Mouse (Mus musculus) heart, postnatal 4 days (tissue): ENCODE results near the gene Pnmal2. TPM values are rescaled to one million over a fixed set of nuclear protein-coding genes. Genes with fewer than 3 reads are reported as not detected.

ENCODE experiments used
- DNase-seq: peaks from one replicate; pipeline ENCODE4 v3.0.0; 2021
- total RNA-seq, 2 experiments: library from RNA; stranded (reverse); gene quantifications; 2 replicates each; pipeline ENCODE4 v1.2.3; 2021

Pnmal2 gene
- total RNA-seq, 2 experiments from 2014 or later: 6.3 to 7.3 TPM

DNA sequence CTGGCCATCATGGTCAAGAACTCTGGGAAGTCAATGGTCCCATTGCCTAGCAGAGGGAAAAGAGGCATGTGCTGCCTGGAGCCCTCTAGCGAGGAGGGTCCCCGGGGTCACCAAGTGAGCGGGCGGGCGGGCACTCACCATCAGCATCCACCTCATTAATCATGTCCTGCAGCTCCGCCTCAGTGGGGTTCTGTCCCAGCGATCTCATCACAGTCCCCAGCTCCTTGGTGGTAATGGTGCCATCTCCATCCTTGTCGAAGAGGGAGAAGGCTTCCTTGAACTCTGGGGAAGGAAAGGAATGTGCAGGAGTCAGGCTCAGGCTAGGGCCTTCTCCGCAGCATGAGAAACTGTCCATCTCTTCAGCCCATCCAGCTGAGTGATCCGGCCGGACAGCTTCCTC is 27.0 kb upstream of the Pnmal2 start:
- DNase-seq: no peak

DNA sequence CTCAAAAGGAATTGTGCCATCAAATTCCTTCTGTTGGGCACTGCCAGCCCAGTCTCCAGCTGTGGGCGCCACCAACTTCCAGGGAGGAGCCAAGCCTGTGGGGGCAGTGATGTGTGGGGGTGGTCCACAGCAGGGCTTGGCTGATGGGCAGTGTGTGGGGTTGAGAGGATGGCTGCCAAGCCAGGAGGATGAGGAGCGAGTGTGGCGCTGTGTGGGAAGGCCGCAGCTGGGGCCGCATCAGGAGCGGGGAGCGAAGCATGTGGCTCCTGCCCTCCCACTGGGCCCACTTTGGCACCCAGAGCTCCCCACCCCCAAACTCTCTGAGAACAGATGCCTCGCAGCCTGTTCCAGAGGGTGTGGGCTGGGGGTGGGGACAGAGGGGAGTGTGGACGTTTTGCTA is 26.5 kb upstream of the Pnmal2 start:
- no peak for DNase-seq

DNA sequence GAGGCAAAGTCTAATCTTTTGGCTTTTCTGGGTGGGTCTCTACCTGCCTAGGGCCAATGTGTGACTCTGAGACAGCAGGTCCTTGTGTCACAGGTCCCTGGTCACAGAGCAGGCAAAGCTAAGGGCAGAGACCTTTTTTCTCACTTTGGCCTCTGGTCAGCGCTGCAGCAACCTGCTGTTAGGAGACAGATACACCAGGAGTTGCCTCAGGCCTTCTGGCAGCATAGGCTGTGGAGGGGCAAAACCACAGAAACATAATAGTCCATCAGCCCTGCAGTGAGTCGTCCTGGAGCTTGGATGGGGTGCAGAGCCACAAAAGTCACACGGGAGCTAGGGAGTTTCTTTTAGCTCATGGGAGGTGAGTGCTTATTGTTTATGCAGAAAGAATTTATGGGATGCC is 25.8 kb upstream of the Pnmal2 start:
- no peak for DNase-seq

DNA sequence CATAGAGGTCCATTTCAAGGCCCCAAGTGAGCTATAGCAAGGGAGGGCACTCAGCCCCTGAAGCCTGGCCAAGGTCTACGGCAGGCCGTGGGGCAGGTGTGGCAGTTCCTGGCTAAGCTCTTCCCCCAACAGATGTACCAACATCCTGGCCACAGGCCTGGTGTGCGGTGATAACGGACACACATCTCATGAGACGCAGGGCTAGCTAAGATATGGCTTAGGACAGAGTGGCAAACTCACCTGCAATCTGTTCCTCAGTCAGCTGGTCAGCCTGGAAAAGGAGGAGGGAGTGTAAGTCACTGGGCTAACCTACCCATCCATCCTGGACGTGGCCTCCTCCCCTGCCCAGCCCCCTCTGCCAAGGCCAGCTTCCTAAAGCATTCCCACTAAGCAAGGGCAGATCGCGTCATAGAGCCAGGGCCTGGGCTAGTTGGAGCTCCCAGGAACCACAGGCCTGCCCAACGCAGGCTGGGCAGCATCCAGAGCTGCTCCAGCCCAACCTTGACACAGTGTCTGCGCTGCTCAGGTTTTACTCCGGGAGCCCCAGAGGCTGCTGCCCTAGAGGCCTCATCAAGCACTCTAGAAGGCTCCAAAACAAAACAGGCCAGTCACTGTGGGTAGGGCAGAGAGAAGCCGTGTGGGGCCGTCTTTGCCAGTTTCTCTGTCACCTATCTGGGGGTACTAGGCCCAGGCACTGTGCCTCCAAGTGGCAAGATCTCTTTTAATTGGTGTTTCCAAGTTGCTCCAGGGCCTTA is 24.9 kb upstream of the Pnmal2 start:
- no peak for DNase-seq

DNA sequence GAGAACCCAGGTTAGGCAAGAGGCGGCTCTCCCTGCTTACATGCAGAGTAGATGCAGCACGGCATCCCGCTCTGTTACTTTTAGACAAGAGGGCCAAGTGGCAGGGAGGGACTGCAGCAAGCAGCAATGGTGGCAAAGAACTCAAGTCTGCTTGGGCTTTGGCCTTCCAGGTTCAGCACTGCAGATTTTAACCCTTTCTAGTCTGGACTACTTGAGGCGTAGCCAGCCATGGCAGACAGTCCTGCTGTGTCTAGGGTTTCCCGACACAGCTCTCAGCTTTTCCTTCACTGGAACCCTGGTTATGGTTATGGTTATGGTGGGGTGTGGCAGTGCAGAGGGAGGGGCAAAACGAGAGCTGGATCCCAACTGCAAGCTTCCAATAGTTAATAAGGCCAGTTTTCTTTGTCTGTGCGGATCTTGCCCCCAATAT is 24.3 kb upstream of the Pnmal2 start:
- DNase-seq: no peak

DNA sequence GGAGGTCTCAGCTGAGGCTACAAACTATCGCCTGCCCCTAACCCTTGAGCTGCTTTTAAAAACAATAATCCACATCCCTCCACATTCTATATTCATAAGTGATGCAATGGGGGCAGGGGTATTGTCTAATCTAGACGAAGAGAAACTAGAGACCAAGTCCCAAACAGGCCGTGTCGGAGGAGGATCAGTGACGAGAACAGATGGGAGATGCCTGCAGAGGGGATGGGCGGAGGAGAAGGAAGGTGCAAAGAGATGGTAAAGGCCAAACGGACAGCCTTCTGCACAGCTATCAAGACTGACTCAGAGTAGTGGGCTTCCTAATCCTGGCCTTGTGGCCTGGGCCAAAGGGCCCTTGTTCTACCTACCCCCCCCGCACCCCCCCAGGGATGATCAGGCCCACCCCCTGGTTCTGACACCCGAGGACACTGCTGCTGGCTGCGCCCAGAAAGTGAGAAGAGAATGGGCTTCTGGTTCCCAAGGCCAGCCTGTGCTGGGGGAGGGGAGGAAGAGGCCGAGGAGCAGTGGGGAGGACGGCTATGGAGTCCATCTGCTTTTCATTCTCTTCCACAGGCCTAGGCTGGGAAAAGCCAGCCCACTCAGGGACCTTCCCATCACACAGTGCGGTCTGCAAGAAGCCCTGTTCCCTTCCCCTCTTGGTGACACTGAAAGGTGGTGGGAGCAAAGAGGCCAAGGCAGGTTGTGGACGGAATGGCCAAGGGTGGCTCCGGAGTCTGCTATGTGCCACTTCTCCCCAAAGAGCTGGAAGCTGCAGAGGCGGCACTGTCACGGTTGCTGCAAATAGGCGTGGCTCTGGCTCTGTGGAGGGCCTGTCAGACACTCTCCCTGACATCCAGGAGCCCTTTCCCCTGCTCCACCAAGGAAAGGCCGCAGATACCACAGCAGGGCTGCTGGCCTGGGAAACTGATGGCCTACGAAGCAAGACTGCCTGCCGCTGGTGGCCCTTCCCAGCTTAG is 23.4 kb upstream of the Pnmal2 start:
- no peak for DNase-seq

DNA sequence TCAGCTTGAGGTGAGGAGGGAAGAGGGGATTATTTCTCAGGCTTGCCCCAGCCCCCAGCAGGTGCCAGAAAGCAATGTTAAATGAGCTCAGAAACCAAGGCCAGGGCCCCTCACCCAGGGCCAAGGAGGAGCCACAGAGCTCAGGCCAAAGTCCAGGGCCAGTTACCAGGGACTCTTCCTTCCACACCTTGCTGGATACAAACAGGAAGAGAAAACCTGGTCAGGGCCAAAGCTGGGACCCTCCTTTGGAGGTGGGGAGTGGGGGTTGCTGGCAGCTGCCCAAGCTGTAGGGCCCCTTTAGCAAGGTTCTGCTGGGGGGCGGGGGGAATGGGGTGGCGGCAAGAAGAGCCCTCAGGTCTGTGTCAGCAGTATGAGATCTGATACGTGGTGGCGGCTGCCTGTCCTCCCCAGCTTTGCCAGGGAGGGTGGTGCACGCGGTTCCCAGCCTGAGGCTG is 22.6 kb upstream of the Pnmal2 start:
- no peak for DNase-seq

DNA sequence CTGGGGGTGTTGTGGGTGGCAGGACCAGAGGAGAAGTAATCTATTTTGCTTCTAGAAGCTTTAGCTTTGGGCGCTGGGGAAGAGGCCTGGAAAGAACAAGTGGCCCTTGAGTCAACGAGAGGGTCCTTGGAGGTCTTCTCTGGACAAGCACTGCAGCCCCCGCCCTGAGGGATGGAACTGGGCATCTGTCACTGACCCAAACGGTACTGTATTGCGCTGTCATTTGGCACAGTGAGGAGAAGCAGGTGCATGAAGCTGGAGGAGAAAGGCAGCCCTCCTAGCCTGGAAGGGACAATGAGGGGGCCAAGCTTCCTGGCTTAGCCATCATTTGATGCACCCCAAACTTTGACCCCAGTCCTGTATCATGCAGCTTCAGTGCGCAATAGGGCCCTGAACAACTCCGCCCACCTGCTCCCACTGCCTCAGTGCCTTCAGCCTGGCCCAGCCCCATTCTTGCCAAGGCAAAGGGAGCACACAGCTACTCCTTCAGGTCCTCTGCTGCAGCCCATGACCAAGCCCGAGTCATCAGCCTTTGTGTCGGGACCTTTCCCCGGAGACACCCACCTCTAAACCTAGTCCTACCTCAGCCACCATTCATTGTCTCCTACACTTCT is 22.0 kb upstream of the Pnmal2 start:
- no peak for DNase-seq

DNA sequence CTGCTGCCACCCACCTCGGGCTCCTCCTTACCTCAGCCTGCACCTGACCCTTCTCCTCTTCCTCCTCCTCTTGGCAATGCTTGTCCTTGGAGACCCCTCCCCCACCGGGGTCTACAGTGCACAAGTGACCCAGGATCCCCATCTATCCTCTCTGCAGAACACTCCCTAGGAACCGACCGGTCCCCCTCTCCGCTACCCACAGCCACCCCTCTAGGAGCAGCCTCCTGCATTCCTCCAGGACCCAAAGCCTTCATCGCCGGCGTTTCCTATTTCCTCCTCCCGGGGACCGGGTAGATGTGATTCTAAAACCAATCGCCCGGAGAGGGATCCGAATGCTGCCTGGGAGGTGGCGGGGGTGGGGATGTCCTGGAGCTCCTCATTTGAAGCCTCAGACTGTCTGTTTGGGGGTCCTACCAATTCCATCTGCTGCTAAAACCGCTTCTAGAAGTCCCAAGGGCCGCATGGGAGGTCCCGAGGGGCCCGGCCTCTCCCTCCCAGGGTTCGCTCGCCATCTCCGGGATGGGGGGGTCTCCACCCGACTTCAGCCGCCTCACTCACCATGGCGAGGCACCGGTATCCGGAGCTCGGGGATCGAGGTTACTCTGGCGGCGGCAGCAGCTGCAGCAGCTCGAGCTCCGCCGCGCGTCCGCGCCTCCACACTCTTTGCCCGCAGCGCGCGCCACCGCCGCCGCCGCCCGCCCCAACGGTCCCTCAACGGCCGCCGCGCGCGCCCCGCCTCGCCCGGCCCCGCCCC is 21.0 kb upstream of the Pnmal2 start:
- no peak for DNase-seq

DNA sequence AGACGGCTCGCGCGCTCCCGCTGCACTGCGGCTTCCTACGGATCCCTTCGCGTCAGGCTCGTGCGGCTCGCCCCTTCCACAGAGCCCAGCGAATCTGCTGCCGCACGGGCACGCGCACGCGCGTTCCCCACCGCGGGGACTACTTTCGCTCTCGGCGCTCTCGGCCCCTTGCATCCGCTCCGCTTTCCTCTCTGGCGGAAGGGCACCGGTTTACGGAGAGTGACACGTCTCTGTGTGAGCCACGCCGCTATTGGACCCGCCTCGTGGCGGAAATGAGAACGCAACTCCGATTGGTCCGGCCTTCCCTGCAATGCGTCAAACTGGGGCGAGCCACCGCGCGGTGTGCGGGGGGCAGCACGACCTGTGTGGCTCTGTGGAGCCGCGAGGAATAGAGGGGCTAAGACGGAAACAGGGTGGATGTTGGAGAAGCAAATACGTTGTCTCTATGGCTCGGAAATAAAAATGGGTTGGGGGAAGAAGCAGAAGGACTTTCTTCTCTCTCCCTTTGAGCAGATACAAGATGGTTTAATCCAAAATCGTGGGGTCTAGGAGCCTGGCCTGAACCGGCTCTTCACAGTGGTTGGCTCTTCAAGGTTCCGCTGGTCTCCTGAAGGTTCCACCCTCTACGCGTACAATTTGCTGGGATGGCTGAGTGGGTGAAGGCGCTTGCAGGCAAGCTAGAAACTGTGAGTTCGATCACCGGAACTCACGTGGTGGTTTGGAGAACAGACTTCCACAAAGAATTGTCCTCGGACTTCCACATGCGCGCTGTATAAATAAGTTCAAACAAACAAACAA is 20.2 kb upstream of the Pnmal2 start, which contains the start of gene Calm3:
Calm3 (minus strand) TSS at position 78 of the 798 bp plus-strand sequence.
- DNase-seq: peak; percentile 99

DNA sequence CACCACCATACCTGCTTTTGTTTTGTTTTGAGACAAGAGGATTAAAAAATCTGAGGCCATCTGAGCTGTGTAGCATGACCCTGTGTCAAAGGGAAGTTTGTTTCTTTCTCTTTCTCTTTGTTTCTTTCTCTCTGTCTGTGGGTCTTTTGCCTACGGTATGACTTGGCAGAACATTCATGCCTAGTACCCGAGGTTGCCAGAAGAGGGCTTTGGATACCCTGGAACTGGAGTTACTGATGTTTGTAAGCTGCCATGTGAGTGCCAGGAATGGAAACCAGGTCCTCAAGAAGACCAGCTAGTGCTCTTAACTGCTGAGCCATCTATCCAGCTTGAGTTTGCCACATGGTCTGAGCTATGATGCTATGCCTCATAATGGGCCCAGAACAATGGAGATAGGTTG is 16.1 kb upstream of the Pnmal2 start:
- no peak for DNase-seq

DNA sequence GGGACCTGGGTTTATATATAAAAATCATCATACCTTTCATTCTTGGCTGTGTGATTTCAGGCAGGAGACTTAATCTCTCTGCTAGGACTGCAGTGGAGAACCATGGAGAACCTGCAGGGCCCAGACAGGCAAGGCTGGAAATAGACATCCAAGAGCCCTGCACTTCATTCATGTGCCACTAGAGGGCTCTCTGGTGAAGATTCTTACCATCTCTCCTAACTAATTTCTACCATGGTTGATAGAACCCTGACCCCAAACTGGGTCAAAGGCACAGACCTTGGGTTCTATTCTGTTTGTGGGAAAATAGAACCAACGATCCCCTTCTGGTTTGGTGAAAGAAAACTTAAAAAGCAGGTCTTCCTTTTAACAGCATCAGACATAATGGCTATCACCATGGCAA is 13.6 kb upstream of the Pnmal2 start:
- DNase-seq: peak; percentile 82

DNA sequence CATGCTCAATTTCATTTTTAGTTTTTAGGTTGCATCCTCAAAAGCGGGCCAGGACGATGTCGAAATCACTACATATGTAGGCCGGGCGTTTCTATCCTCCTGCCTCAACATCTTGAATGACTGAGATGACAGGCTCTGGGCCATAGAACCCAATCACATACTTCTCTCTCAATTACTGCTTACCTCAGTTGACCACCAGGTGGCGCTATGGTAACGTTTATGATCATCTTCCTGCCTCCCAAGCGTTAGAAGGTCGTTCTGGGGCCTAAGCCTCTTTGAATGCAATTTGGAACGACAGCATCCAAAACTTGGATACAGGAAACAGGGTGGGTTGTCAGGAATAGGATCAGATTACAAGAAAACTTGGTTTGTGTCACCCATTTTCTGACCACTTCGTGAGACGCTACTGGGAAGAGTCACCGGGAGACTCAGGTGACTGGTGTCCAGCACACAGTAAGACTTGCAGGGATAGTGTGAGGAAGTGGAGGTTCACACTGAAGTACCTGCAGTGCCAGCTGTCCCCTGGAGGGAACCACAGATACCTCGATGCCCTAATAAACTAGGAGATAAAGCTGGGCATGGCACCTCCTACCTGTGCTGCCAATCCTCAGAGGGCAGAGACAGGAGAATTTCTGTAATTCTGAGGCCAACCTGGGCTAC is 12.4 kb upstream of the Pnmal2 start:
- DNase-seq: peak; percentile 91

DNA sequence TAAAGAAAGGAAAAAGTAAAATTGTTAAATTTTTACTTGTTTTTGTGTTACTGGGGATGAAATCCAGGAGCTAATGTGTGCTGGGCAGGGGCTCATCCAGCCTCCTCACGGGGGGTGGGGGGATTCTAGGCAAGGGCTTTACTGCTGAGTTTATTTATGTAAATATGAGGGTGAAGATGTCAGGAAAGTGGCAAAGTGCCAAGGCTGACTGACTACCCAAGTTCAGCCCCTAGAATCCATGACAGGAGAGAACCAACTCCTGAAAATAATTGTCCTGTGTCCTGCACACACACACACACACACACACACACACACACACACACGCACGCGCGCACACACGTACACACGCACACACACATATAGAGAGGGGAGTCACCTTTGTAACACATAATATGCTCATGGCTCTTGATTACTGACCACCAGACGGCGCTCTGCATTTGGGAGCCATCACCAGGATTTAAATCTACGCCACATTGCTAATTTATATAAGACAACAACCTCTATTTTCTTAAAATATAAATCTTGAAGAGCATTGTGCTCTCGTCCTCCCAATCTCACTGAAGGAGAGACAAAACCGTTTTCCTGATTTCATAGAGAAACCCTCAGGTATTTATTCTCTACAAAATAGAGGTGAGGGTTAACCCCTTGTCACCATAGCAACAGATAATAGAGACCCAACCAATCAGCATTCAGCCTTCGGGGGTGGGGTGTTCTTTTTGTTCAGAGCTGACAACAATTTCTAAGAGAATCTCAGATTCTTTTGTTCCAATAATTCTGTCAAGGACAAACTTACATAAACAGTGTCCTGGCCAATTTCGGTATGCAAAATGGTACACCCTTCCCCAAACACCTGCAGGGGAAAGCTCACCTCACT is 11.5 kb upstream of the Pnmal2 start:
- peak; percentile 70 for DNase-seq

DNA sequence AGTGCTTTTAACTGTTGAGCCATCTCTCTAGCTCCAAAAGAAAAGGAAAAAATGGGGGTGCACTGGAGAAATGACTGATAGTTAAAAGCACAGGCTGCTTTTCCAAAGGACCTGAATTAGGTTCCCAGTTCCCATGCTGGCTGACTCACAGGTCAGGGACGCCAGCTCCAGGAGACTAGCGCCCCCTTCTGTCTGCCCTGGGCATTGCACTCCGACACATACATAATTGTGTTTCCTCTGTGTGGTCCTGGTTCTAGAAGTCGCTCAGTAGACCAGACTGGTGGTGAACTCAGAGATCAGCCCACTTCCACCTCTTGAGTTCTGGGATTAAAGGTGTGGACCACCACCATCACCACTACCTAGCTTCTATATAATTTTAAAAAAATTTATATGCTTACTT is 7.2 kb upstream of the Pnmal2 start:
- peak; percentile 40 for DNase-seq

DNA sequence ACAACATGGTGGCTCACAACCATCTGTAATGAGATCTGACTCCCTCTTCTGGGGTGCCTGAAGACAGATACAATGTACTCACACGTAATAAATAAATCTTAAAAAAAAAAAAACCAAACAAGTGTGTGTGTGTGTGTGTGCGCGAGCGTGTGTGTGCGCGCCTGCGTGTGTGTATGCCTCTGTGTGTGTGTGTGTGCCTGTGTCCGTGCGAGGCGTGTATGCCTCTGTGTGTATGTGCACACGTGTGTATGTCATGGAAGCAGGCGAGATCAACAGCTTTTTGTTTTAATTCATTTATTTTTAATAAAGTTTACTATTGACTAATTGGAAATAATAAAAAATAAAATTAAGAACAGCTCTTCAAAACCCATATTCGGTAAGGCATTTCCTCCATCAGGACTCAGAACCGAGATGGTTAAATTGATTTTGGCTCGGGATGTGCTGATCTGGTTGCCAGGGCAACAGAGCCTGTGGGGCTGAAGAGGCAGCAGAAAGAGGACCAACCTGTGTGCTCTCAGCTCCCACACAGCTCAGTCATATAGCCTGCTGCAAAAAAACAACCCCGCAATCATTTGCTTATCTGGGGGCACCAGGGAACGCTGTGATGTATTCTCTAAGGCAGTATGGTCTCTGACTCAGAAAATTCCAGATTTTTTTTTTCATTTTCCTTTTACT is 6.2 kb upstream of the Pnmal2 start:
- DNase-seq: peak; percentile 39

DNA sequence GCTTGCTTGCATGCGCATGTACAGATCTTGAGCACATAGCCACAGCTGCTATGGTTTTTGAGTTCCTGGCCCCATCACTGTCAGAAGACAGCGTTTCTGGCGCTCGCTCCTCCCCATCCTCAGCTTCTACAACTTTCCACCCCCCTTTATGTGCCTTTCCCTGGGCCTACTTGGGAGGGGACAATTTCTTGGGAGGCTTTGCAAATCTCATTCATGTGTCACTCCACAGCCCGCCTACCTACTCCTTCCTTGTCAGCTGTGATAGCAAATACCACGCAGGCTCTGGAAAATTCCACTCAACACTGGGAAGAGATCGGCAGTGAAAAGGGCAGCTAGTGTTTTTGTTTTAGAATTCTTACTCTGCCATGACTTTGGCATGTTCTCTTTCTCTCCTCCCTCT is 4.2 kb upstream of the Pnmal2 start:
- peak; percentile 25 for DNase-seq

DNA sequence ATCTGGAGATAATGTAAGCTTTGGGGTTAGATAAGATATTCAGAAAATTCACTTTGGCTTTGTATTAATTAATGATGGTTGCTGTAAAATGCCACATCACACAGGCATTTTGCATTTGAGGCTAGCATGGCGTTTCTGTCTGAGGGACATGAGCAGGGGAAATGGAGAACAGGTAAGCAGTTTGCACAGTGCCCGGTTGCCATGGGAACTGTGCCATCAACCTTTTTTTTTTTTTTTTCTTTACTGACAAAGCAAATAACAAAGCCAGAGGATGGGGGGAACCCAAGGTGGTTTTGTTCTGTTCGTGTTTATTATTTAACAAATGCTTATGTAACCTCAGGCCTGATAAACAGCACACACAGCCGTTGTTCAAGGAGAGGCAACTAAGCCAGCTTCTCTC is 1.6 kb upstream of the Pnmal2 start:
- no peak for DNase-seq

DNA sequence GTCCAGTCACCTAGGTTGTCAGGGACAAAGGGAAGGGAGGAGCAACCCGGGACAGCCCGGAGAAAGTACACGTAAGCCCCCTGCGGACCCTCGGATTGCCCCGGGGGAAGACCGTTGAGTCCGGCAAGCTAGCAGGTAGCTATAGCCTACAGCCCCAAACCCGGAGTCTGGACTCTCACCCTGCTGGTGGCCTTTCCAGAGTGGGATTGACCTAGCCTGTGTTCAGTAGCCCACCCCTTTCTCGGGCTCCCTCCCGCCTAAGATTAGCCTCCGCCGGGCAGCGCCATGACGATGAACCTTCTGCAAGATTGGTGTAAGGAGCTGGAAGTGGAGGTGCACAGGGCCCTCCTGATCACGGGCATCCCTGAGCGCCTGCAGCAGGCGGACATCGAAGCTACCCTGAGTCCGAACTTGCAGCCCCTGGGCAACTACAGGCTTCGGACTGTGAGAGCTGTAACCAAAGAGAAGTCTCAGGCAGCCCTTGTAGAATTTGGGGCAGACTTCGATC is 380 bp downstream of the Pnmal2 start:
- peak; percentile 31 for DNase-seq
